Mouse (Mus musculus): ENCODE measurements around the gene Slc46a3. TPM values are rescaled to one million over a fixed set of nuclear protein-coding genes. Genes with fewer than 3 reads are reported as not detected.

Slc46a3 gene
- total RNA-seq, 4 experiments from 2014 or later, result 7.3 to 12.0 (median 9.9) TPM

DNA sequence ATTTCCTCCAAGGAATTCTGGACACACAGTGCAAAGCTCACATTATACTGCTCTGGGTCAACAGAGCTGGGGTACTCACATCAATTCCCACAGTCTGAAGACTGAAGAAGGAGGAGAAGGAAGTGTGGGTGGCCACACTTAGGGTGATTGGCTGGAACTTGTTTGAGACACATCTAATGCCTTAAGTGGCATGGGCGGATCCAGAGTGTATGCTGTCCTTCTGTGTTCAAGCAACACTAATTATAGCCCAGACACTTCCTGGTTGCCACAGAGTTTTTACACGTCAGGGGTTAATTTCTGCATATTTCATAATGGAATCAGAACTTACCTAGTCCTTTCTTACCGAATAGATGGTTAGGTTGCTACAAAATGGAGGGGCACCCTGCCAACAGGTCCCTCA lies 49.3 kb downstream of the Slc46a3 start:
- DNase-seq (ENCODE audit: low spot score in 2 of 2), result no peak

DNA sequence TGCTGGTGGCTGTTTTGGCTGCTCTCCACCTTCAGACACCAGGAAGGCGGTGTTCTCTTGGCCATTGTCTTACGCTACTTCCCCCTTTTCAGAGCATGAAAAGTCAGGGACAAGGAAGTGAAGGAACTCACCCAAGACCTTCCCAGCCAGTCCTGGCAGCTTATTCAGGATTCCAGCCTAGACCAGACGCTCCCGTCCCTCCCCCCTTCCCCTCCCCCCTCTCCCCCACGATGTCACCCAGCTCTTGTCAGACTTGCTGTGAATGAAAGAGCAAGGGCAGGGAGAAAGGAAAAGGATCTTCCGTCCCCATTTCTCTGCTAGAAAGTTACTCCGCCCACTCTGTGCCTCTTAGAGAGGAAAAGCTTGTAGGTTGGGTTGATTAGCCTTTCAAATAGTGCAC lies 51.3 kb downstream of the Slc46a3 start:
- DNase-seq (ENCODE audit: low spot score in 2 of 2), result no peak

DNA sequence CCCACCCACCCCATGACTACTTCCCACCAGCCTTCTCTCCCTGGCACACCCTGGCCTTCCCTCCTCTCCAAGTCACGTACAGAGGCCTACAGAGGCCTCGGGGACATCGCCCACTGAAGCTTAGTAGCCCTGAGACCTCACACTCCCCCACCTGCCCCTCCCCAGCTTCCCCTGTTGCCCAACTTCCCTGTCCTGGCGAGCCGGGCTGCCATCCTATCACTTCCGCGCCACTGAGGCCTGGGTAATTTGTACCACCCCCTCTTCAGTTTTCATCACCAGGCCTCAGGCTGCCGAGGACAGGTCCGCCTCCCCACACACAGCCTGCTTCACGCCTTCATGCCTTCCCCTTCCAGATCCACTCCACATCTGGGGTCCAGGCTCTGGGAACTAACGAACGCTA lies 55.2 kb downstream of the Slc46a3 start:
- DNase-seq (ENCODE audit: low spot score in 2 of 2), result no peak

DNA sequence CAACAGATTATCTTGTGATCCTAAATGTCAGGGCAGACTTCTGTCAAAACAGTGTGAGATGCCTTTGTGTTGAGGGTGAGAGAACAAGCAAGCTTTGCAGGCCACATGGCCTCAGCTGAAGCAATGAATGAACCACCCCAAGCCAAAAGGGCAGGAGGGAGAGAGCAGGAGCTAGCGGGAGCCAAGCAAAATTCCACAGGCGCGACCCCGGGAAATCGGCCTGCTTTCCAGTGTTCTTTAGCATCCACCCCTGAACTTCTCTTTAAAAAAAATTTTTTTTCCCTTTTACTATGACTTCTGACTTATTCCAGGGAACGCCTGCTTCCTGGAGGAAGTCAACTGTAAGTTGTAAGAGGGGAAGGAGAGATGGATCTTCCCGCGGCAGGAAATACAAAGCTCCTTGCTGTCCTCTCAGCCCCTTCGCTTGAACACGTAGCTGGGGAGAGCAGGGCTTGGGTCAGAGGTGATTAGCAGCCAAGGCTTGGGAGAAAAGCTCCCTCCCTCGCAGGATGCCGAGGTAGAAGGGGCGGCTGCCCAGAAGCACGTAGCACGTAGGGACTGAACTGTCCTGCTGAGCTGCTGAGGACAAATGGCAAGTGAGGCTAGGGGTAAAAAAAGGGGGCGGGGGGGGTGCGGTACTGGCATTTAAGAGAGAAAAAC lies 59.6 kb downstream of the Slc46a3 start:
- no peak for DNase-seq (ENCODE audit: low spot score in 2 of 2)

DNA sequence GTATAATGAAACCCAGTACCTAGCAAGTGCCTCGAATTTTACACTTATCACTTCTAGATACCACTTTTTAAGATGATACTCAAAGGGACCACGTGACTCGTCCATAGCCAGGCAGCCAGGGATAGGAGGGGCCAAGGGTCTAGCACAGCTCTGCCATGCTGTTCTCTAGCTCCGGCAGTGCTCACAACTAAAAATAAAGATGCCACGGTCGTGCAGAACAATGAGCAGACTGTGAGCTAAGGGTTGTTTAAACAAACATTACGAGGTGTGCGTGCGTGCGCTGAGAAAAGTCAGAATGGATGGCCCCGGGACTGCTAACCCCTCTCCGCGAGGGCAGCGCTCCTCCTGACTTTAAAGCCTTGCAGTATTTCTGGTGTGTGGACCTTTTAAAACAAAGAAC lies 61.8 kb downstream of the Slc46a3 start:
- no peak for DNase-seq (ENCODE audit: low spot score in 2 of 2)

DNA sequence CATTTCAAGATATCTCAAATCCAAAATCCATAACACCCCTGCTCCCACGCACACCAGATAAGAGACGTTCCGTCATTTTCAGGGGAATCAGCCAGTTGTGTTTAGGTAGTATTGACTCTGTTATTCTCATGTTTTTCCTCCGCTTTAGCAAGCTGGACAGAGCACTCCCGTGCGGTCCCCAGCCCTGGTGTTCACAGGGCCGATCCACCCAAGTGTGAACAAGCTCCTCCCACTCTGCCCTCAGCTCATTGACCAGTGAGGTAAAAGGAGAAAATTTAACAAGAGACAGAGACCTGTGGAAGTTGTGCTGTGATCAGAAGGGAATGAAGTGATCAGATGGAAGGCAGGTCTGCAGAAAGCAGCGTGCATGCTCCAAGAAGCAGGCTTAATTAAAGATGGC lies 65.8 kb downstream of the Slc46a3 start:
- no peak for DNase-seq (ENCODE audit: low spot score in 2 of 2)

Other genes with a start within 250 kb of the Slc46a3 start
- 10 to 100 TPM; 21.2 to 27.7 (median 24.7) TPM for gene Flt1, start 168.8 kb downstream of the Slc46a3 start, total RNA-seq (2022)
- 100 to 1,000 TPM; 128 to 135 (median 130) TPM for gene Pomp, start 34.4 kb downstream of the Slc46a3 start, total RNA-seq (2022)
- gene Mtus2, start 62.5 kb upstream of the Slc46a3 start, total RNA-seq (2022), result under 1 TPM in 2 of 4 experiments, not detected in 2; 0.07 to 0.31 TPM

All from gastrocnemius, adult 8-10 months (tissue).